Mouse (Mus musculus) telencephalon, adult 2 months (tissue): ENCODE measurements around the gene Sclt1.
"Not testable (repeated sequence)": the region's sequence is repeated elsewhere in the genome, so short reads cannot be mapped to it uniquely, and the experiment has no call there.

Source experiments
- DNase-seq: peaks from one replicate; pipeline ENCODE4 v3.0.0-alpha.2; 2011; ENCODE audit warnings: low read depth, low spot score

The Sclt1 gene

DNA sequence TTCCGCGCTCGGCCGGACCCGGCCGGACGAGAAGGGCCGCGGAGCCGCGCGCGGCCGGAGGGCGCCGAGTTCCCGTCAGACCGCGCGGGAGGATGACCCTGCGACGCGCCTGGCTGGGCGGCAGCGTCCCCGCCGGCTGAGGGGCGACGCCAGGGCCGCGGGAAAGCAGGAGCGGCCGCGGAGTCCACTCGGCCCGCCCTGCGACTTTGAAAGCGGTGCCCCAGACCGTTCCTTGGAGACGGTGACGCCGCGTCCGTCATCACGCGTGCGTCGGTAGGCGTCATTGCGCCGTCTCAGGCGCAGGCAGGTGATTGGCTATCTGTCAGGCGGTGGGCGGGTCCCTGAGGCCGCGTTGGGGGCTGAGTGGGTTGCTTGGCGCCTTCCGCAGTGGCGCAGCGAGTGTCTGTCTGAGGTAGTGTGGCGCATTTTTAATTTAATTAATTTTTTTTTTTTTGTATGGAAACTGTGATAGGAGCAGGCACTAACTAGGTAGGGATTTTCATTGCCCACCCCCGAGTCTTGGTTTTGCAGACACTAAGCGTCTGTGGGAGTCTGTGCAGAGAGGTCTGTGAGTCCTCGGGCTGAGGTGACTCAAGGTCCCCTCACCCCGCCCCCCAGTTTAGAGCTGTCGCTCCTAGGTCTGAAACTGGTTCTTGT, at the start of gene Sclt1, which contains the start of gene D3Ertd751e:
Sclt1 (minus strand) TSS at position 237 of the 657 bp plus-strand sequence.
D3Ertd751e (plus strand) TSS at position 334 of the 657 bp plus-strand sequence.
- DNase-seq, result peak; percentile 92

DNA sequence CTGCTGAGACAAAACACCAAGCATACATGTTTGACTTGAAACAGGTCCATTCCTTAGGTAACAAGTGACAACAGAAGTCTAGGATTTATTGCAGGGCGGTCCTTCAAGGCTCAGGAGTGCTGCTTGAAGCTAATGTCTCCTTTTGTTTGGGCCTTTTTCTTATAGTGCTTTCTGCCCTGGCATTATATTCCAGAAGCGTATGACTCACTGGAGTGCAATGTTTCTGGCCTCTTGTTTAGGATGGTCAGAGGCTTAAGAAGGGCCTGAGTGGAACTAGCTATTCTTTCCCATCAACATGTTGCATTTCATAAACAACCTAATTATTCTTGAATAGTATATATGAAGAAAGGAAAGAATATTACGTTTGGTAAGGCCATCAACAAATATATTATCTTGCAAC, 19.8 kb upstream of the Sclt1 start:
- DNase-seq, result no peak

DNA sequence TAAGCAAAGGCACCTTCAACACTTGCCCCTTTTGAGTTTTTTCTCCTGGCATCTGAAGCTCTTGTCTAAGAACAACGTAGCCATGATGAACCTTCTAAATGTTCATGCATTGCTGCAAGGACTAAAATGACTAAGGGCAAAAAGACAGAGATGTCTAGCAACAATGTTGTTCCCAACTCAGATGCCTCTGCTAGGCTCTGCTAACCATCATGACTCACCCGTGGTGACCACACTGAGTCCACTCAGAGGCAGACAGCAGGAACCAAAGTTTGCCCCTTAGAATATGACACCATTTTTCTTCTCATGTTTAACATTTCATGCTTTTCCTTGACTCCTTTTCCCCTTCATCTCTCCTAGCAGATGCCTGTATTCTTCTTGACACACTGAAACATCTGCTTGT, 12.2 kb upstream of the Sclt1 start:
- no peak for DNase-seq

DNA sequence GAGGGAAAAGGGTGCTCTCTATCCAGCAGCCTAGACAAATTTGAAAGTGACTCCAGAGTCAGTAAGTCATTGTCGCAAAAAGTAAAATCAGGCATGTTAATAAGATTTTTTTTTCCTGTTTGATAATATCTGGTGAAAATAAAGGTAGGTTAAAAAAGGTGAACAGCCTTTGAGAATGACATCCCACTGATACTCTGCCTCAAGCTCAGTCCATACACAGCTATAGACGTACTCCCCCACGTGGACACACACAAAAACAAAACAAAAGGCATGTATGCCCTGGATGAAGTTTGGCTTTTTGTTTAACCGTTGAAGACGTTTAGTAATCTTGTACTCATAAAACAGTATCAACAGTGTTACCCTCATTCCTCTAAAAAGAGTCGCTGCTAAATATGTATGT, 1.1 kb upstream of the Sclt1 start:
- DNase-seq, result no peak

DNA sequence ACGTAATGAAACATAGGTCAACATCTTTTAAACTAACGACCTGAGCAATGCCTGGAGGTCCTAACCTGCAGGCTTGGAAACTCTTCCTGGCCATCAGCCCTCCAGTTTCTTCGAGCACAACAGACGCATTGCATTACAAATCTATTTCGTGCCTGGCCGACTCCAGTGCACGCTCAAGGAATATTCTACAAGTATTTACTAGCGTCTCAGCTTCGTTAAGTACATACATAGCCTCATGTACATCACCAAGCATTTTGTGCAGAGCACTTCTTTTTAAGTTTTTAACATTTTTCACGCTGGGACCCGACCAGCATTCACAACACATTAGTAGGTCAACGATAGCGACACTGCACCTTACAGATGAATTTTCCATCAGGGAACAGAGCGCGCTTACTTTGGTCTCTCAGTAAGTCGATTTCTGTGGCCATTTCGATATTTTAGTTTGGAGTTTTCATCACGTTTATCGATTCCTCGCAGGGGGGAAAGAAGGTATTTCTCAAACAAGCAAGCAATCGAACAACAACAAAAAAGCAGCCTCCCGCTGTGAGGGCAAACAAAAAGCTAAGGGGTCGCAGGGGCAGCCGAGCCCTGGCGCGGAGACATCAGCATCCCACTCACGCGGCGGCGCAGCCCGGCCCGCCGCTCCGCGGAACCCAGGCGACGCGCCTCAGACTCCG, 575 bp downstream of the Sclt1 start:
- DNase-seq, result no peak

DNA sequence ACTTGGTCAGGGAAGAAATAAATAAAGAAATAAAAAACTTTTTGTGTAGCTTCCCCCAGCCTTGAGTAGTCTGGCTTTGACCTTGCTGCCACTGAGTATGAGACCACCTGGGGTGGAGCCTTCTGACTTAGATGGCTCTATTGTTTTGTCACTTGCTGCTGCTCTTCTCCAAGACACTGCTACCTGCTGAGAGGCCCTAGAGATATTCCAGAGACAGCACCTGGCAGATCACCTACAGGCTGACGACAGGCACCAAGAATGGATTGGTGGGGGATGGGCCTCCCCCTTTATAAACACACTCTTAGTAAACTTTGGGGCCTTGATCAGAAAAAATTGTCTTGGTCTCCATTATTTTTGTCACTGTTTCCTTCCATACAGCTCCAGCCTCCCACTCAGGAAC, 46.6 kb downstream of the Sclt1 start:
- no peak for DNase-seq

DNA sequence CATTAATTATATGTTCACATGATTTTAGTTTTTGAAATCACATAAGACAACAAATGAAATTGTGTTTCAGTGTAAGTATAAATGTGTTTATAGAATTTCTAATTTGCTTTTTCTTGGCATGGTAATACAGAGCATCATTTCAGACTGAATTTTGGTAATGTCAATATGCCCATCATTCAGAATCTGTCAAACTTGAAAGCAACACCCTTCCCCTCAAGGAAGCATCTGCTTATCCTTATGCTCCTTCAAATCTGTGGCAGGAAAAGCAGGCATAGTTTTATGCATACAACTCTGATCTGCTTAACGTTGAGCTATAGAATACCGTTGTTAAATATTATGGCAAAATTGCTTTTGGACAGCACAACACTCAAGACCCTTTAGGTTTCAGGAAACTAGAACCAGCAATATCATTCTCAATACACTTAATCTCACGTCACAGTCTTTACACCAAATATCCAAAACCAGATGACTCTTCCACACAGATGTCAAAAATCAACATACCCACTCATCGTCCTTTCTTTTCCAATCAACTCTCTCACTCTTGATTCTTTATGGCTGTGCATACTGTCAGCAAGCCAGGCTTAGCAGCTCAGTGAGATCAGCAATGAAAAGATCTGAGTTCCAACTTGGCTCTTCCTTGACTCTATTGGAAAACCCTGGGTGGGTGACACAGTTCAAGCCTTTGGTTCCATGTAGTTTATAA, 49.7 kb downstream of the Sclt1 start:
- DNase-seq, result no peak

DNA sequence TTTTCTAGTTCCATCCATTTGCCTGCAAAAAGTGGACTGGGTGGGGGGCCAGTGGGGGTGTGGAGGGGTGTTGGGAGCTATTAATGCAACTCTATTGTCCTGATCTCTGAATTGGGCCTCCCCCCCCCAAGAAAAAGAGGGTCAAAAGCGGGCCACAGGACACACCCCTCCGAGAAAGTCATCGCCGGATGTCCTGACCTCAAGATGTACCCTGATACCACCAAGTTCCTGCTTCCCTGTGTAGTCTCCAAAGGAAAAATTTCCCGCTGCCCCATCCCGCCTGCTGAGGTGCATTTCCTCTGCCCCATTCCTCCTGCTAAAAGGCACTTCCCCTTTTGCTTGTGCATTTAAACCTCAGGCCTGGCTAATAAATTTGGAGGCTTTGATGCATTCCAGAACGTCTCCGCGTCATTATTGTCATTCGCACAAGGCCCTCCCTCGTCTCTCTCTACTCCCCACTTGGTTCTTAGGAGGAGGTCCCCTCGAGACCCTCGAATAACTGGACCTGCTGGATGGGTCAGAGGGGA, 52.1 kb downstream of the Sclt1 start:
- DNase-seq, result not testable (repeated sequence)

DNA sequence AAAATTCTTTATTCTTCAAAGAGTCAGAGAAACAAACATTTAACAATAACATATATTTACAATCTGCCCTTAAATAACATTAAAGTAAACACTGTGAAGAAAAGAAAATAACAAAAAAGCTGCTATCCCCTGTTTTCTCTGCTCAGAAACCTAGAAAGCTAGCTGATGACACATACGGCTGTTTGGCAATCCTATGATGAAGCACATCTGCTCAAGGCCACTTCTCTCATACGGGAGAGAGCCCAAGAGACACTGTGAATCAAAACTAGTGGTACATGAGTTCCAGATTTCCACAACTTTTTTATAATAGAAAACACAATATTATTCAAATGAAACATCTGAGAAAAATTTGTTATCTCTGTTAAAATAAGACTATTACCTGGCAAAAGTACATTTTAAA, 55.9 kb downstream of the Sclt1 start:
- DNase-seq, result no peak

DNA sequence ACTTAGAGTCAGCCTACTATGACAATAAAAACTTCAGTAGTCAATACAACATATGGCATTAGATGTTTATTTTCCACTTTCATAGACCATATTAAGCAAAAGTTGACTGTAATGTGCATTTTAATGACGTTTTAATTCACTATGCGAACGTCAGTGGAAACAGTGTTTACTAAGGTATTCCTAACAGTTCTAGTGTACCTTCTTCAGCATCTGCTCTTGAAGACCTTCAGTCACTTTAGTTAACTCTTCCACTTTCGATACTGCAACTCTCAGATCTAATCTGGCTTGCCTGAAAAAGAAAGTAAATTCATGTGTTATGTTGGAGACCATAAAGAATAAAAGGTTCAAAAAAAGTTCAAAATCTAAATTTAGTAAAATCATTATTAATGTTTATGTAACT, 60.2 kb downstream of the Sclt1 start:
- DNase-seq, result no peak

DNA sequence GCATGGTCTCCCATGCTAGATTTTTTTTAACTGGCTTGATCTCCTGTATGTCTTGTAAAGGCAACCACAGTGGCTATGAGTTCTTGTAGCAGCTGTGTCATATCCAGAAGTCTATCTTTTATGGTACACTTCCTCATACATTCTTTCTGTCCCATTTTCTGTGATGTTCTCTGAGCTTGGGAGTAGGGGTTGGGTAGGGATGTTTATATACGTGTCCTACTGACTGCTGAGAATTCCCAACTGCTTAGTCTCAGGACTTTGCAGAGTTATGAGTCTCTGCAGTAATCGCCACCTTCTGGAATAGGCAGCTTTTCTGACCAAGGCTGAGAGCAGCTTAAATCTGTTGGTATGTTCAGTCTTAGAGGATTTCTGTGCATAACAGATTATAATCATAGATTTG, 65.7 kb downstream of the Sclt1 start:
- DNase-seq, result no peak

DNA sequence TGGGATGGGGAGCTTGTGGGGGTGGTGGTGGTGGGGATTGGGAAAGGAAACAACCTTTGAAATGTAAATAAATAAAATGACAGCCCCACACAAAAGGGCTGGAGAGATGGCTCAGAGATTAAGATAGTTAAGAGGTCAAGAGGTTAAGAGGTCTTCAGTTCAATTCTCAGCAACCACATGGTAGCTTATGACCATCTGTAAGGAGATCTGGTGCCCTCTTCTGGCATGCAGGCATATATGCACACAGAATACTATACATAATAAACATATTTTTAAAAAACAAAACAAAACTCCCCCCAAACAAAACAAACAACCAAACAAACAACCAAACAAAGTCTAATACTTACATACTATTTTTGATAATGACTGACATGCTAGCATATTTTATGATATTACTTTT, 67.5 kb downstream of the Sclt1 start:
- DNase-seq, result no peak

DNA sequence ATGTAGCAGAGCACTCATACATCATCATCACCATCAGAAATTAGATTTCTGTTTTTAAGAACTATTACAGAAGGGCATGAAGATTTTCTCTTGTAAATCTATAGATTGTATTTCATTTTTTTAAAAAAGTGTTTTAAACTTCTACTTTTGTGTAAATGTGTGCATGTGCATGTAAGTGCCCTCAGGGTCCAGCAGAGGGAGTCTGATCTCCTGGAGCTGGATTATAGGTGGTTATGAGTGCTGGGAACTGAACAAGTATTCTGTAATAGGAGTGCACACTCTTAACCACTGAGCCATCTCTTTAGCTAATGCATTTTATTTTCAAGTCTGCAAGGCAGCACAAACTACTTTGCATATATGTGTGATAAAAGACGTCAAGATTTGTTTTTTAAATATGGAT, 86.7 kb downstream of the Sclt1 start:
- DNase-seq, result no peak

DNA sequence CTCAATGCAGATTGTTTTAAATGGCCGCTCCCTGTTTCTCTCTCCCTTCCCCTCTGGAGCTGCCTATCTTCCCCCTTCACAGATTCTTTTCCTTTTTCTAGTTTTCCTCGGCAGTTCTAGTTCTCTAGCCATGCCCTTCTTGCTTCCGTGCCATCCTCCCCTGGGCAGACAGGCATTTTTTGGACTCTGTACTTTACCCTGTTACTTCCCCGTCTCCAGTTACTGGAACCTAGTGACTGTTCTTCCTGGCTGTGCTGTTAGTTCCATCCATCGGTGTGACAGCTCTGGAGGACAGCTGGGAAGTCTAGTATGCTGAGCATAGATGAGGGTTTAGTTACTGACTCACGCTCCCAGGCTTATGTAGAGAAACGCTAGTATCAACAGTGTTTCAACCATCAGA, 121.3 kb downstream of the Sclt1 start:
- no peak for DNase-seq

DNA sequence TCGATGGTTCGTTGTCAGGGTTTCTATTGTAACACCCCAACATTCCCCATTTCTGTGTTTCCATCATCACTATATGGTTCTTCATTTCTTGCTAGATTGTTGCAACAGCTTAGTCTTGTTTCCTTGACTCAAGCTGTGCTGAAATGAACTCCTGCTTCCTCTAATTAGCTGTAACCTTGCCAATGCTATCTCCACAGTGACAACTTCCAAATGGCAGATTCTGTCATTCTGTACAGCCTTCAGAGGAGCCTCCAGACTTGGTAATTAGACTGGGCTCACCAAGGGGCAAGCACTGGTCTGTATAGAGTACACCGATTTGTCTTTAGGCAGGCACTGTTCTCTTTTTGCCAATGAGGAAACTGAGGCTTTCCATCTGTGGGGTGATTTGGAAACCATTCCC, 123.8 kb downstream of the Sclt1 start:
- no peak for DNase-seq

DNA sequence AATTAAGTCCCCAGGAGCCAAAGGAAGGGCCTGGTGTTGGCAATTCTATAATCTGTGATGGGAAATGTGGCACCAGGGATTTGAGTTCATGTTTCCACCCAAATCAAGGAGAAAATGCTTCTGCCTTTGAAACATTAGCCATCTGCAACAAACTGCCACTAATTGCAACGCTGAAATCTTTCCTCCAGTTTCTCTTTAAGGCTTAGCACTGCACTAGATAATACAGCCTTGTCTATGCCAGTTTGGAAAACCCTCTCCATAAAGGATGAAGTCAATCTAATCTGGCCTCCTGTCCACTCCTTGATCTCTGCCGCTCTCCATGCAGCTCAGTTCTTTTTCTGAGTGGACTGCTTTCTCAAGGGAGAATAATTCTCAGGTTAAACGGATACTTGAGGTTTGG, 124.3 kb downstream of the Sclt1 start:
- DNase-seq, result no peak

DNA sequence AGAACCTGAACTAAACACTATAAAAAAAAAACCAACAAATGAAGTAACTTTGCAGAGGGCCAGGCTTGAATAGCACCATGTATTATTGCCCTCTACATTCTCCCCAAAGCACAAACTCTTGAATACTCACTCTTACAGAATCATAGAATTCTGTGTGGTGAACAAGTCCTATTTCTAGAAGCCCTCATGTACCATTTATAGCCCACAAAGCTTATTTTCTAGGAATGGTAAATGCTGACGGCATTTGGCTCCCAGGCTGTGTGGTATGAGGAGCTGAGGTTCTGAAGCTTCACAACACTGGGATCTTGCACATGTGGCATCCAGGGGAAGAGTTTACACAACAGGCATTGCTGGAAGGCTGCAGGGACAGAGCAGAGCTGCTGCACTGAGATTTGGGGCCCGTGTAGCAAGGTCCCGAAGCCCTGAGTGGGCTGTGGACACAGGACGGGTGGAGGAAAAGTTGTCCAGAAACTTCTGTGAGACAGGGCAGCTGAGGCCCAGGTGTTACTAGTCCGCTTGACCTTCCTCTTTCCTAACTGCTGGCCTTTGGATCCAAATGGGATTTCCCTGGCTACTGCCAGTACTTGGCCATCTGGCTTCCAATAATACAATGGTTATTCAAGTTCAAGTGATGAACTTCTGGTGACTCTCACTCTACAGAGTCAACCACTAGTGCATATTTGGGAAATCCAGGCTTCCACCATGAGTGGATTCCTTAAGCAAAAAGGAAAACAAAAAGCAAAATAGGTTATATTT, 127.9 kb downstream of the Sclt1 start:
- no peak for DNase-seq

DNA sequence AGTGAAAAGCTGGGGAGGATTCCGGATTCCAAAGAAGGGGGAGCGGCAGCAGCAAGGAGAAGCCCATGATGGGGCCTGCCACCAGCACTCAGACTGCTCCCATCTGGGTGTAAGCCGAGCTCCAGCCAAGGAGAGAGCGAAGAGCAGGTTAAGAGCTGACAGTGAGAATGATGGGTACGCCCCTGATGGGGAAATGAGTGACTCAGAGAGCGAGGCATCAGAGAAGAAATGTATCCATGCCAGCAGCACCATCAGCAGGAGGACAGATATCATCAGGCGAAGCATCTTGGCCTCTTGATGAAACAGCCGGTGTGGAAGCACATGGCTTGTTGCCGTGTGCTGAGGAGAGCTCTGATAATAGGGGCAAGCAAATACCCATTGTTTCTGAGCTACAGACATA, 128.6 kb downstream of the Sclt1 start:
- no peak for DNase-seq

DNA sequence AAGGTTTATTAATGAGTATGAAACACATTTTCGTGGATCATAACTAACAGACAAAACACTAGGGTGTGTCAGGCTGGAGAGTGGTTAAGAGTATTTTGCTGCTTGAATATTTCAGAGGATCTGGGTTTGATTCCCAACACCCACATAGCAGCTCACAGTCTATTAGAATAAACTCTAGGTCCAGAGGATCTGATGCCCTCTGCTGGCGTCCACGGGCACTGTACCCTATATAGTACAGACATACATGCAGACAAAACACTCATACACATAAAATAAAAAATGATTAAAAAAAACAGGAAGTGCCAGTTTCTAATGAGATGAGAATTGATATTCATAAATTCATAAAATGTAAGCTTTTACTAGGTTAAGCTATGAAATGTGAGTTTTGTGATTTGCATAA, 130.1 kb downstream of the Sclt1 start:
- DNase-seq, result no peak

DNA sequence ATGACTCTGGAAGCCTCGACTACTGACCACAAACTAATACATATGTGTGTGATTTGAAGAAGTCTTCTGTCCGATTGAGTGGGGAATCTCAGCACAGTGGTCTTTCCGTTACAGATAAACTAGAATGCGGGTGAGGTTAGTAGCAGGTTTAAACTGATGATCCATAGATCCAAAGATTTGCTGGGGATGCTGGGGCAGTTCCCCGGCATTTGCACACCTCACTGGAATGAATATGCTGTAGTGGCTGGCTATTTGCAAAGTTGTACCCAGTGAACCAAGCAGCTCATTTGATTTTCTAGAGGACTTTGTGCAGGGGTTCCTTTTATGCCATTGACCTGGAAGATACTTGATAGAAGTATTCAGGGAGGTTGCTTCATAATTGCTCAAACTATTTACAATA, 133.2 kb downstream of the Sclt1 start:
- no peak for DNase-seq

DNA sequence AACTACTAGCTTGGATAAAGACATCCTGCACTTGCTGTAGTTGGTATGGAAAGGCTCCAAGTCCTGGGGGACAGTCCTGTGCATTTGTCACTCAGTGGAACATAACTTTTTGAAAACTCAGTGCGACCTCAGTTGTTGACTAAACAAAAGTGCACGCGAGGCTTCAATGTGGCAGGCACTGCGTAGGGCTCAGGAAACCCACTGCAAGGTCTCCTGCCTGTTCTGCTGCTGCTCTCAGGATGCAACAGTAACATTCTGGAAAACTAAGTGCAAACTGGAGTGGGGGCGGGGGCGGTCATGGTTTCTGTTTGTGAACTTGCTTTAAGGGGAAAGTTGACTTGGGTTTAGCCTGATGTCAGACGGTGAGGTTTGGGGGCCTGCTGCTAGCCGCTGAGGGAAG, 134.8 kb downstream of the Sclt1 start:
- DNase-seq, result no peak

DNA sequence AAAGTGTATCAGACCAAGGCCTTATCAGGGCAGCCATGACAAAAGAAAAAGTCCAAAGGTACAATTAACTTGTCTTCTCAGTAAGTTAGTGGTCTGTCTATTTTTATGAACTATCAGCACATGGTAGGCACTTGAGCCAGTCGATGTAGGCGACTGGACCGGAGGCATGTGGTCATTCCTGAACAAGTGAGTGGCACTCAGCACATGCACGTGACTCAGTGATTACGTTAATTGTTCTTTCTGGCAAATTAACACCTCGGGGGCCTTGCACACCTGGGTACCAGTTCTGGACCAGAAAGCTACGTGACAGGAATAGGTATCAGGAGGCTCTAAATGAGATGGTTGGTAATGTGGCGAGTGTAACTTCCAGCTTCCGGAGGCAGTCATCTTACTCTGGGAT, 135.3 kb downstream of the Sclt1 start:
- DNase-seq, result no peak
